Mouse (Mus musculus): Measurements from ENCODE around the gene Pkdrej.

DNA sequence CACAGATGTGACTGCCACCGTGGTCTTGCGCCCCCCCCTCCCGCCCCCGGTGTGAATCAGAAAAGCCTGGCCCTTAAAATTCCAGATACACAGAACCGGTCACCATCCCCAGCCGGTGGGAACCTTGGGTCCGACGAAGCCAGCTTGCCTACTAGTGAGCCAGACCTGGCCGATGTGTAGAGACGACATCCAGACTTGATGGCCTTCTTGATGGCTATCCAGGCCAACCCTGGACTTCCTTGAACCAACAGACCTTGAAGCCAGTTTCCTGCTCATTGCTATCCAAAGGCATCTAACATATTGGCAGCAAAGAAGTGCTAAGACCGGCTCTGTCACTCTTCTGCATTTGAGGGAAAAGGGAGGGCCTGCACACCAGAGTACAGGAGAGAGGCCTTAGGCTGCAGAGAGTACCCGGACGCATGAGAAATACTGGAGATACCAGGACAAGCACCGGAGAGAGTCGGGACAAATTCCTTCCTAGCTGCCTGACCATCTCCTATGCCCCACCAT lies 37.5 kb upstream of the Pkdrej start:
- no peak for TF ChIP-seq CHD2 (IDR thresholded peaks at IDR 0.05; ENCODE audit: low read depth, low read length)
- no peak for TF ChIP-seq ZNF384 (IDR thresholded peaks at IDR 0.05; ENCODE audit: low read depth, low read length)
- TF ChIP-seq ZC3H11A (IDR thresholded peaks at IDR 0.05; ENCODE audit: borderline replicate concordance, low read depth, low read length): no peak
